Mouse (Mus musculus) heart, embryonic 12.5 days (tissue): ENCODE measurements around the gene Ppp2r1a. TPM values are rescaled to one million over a fixed set of nuclear protein-coding genes. Genes with fewer than 3 reads are reported as not detected.

Experiments used
- ATAC-seq: fragments of 200-750 bp; cut with Nextera tagmentation; 2 replicates; pipeline ENCODE4 v1.8.0; 2017; ENCODE audit warnings: moderate TSS enrichment, moderate library complexity; ENCODE audit not compliant: insufficient number of reproducible peaks, low FRiP score
- H3K27ac ChIP-seq: fragments of 300-500 bp; sonication (generic); 2 replicates; pipeline ENCODE4 v1.5.1; 2016; ENCODE audit warnings: mild to moderate bottlenecking, moderate library complexity; ENCODE audit not compliant: poor library complexity, severe bottlenecking
- H3K27me3 ChIP-seq: fragments of 300-500 bp; sonication (generic); replicated peaks from 2 replicates; pipeline ENCODE4 v1.6.1; 2016; ENCODE audit warnings: mild to moderate bottlenecking, moderate library complexity
- H3K36me3 ChIP-seq: fragments of 300-500 bp; sonication (generic); 2 replicates; pipeline ENCODE4 v1.6.1; 2016; ENCODE audit warnings: mild to moderate bottlenecking, moderate library complexity
- H3K4me1 ChIP-seq: fragments of 300-500 bp; sonication (generic); replicated peaks from 2 replicates; pipeline ENCODE4 v1.6.1; 2016; ENCODE audit warnings: mild to moderate bottlenecking
- H3K4me2 ChIP-seq: fragments of 300-500 bp; sonication (generic); 2 replicates; pipeline ENCODE4 v1.6.1; 2016; ENCODE audit warnings: mild to moderate bottlenecking, moderate library complexity
- H3K4me3 ChIP-seq: fragments of 300-500 bp; sonication (generic); 2 replicates; pipeline ENCODE4 v1.5.1; 2016; ENCODE audit warnings: mild to moderate bottlenecking
- H3K9ac ChIP-seq: fragments of 300-500 bp; sonication (generic); 2 replicates; pipeline ENCODE4 v1.6.1; 2016; ENCODE audit warnings: mild to moderate bottlenecking, moderate library complexity
- H3K9me3 ChIP-seq: fragments of 300-500 bp; sonication (generic); replicated peaks from 2 replicates; pipeline ENCODE4 v1.6.1; 2016; ENCODE audit warnings: mild to moderate bottlenecking, moderate library complexity
- WGBS: fragments of 180-500 bp; shearing (Covaris S2); methylation state at CpG from one replicate; pipeline ENCODE4 v1.1.7; 2016; 5-methylcytosine and 5-hydroxymethylcytosine counted together
- polyA plus RNA-seq: library from polyadenylated mRNA; unstranded; fragments of >200 nt; fragmentation: Nextera tagmentation; extraction: Ambion mirVana; gene quantifications from 2 replicates; pipeline ENCODE4 v1.2.1, GENCODE M21; 2016

Ppp2r1a gene
- polyA plus RNA-seq, 1 experiment from 2014 or later: 332 TPM

- peak; percentile 97 for ATAC-seq
- Histone ChIP-seq H3K9me3 (no peaks in the 10 kb centered on the region), H3K27ac (peak within 1 kb of the TSS; percentile 93), H3K36me3 (peaks cover 18% of the 10 kb centered on the region), H3K27me3 (no peaks in the 10 kb centered on the region), H3K9ac (peak within 1 kb of the TSS; percentile 87), H3K4me3 (peak within 1 kb of the TSS; percentile 98), H3K4me1 (peaks cover 21% of the 10 kb centered on the region), H3K4me2 (peak within 1 kb of the TSS; percentile 91)
- 6% methylated on average over 36 of the region's 36 CpGs for whole genome bisulfite sequencing
These were observed 63.5 kb downstream of the Ppp2r1a start, which contains the start of gene Zfp160 for GRCm38 (mm10) chr17:21008382-21009331. Zfp160 (plus strand) TSS chr17:21008903.

- Histone ChIP-seq H3K4me1 (peaks cover 21% of the 10 kb centered on the region), H3K4me2 (peak overlapping the region; percentile 91), H3K27me3 (no peaks in the 10 kb centered on the region), H3K36me3 (peaks cover 22% of the 10 kb centered on the region), H3K4me3 (peak overlapping the region; percentile 98), H3K9me3 (no peaks in the 10 kb centered on the region), H3K9ac (peak overlapping the region; percentile 87), H3K27ac (peak overlapping the region; percentile 93)
- WGBS: 44% methylated on average over 1 of the region's 1 CpGs
- ATAC-seq: no peak
These were observed 64.6 kb downstream of the Ppp2r1a start for GRCm38 (mm10) chr17:21009726-21010125.

Other genes starting within 250 kb of the Ppp2r1a start
- gene Vmn1r227, start 215.5 kb upstream of the Ppp2r1a start, polyA plus RNA-seq: not detected in 2 replicates
- not detected in 2 replicates for gene Vmn1r228, start 159.2 kb upstream of the Ppp2r1a start, polyA plus RNA-seq
- not detected in 2 replicates for gene Vmn1r229, start 133.8 kb upstream of the Ppp2r1a start, polyA plus RNA-seq
- not detected in 2 replicates for gene Vmn1r230, start 104.9 kb upstream of the Ppp2r1a start, polyA plus RNA-seq
- not detected in 2 replicates for gene Vmn1r231, start 40.2 kb upstream of the Ppp2r1a start, polyA plus RNA-seq
- gene Vmn1r232, start 25.6 kb upstream of the Ppp2r1a start, polyA plus RNA-seq: not detected in 2 replicates
- not detected in 2 replicates for gene Vmn1r233, start 51.2 kb downstream of the Ppp2r1a start, polyA plus RNA-seq
- gene Zfp160, start 63.6 kb downstream of the Ppp2r1a start, polyA plus RNA-seq: 9.9 and 10.6 TPM in 2 replicates